Mouse (Mus musculus) heart, postnatal 0 days (tissue): ENCODE measurements at regions not wholly inside any gene's neighbourhood (a gene's known extent, or its start where the extent isn't known, plus 50 kb on each side); places are given as distances from the start of the nearest gene placed in this dataset.

Source experiments
- ATAC-seq: fragments of 200-750 bp; cut with Nextera tagmentation; 2 replicates; pipeline ENCODE4 v1.8.0; 2017; ENCODE audit warnings: low read depth, moderate number of reproducible peaks, moderate library complexity; ENCODE audit not compliant: insufficient read depth
- DNase-seq: peaks from one replicate; pipeline ENCODE4 v3.0.0-alpha.2; 2016; ENCODE audit warnings: low spot score
- H3K27ac ChIP-seq: fragments of 300-500 bp; sonication (generic); 2 replicates; pipeline ENCODE4 v1.5.1; 2014; ENCODE audit warnings: low read depth, mild to moderate bottlenecking
- H3K27me3 ChIP-seq: fragments of 300-500 bp; sonication (generic); 2 replicates; pipeline ENCODE4 v1.6.1; 2014; ENCODE audit warnings: low read length, mixed read lengths; ENCODE audit not compliant: control insufficient read depth, insufficient read depth
- H3K36me3 ChIP-seq: fragments of 300-500 bp; sonication (generic); replicated peaks from 2 replicates; pipeline ENCODE4 v1.6.1; 2014; ENCODE audit warnings: low read length, mixed read lengths; ENCODE audit not compliant: control insufficient read depth, insufficient read depth
- H3K4me1 ChIP-seq: fragments of 300-500 bp; sonication (generic); 2 replicates; pipeline ENCODE4 v1.6.1; 2014; ENCODE audit warnings: antibody characterized with exemption; ENCODE audit not compliant: control insufficient read depth, insufficient read depth
- H3K4me2 ChIP-seq: fragments of 300-500 bp; sonication (generic); 2 replicates; pipeline ENCODE4 v1.6.1; 2014; ENCODE audit warnings: low read depth, mild to moderate bottlenecking, low read length, moderate library complexity
- H3K4me3 ChIP-seq: fragments of 300-500 bp; sonication (generic); 2 replicates; pipeline ENCODE4 v1.5.1; 2014; ENCODE audit warnings: low read depth, low read length
- H3K9ac ChIP-seq: fragments of 300-500 bp; sonication (generic); replicated peaks from 2 replicates; pipeline ENCODE4 v1.6.1; 2014; ENCODE audit warnings: low read depth, low read length, mixed read lengths
- H3K9me3 ChIP-seq: fragments of 300-500 bp; sonication (generic); replicated peaks from 2 replicates; pipeline ENCODE4 v1.6.1; 2016; ENCODE audit warnings: low read length; ENCODE audit not compliant: control insufficient read depth
- CTCF ChIP-seq: IDR thresholded peaks from 2 replicates; pipeline ENCODE4 v1.5.1; 2016; ENCODE audit warnings: antibody characterized with exemption, control low read depth, low read depth
- EP300 ChIP-seq: IDR thresholded peaks from 2 replicates; pipeline ENCODE4 v1.6.1; 2016; ENCODE audit warnings: antibody characterized with exemption, low read depth
- WGBS: fragments of 180-500 bp; shearing (Covaris S2); extraction: QIAGEN DNeasy Blood & Tissue Kit; methylation state at CpG from one replicate; pipeline ENCODE4 v1.1.7; 2014; 5-methylcytosine and 5-hydroxymethylcytosine counted together

GRCm38 (mm10) chr2:11390667-11391334 lies 163.1 kb downstream of the Pfkfb3 start:
- H3K4me3 ChIP-seq = no peak overlapping the region
- H3K4me2 ChIP-seq = no peak overlapping the region
- H3K36me3 ChIP-seq = no peaks in the 10 kb centered on the region
- no peak overlapping the region for H3K27ac ChIP-seq
- no peak overlapping the region for H3K9ac ChIP-seq
- ATAC-seq (no peak), DNase-seq (no peak)
- 35% methylated on average over 6 of the region's 6 CpGs for WGBS
- H3K9me3 ChIP-seq = no peaks in the 10 kb centered on the region
- no peaks in the 10 kb centered on the region for H3K4me1 ChIP-seq
- no peaks in the 10 kb centered on the region for H3K27me3 ChIP-seq
- no peak for TF ChIP-seq CTCF
- TF ChIP-seq EP300 = no peak

GRCm38 (mm10) chr2:11387623-11388022 lies 166.3 kb downstream of the Pfkfb3 start:
- Histone ChIP-seq H3K4me2 (no peak overlapping the region), H3K27me3 (no peaks in the 10 kb centered on the region), H3K9me3 (no peaks in the 10 kb centered on the region), H3K27ac (no peak overlapping the region), H3K9ac (no peak overlapping the region), H3K4me3 (no peak overlapping the region), H3K4me1 (no peaks in the 10 kb centered on the region), H3K36me3 (no peaks in the 10 kb centered on the region)
- 75% methylated on average over 2 of the region's 2 CpGs for WGBS
- DNase-seq (no peak), ATAC-seq (no peak)
- TF ChIP-seq CTCF (no peak), EP300 (no peak)

GRCm38 (mm10) chr2:11383815-11384214 lies 170.1 kb downstream of the Pfkfb3 start:
- no peak overlapping the region for H3K9ac ChIP-seq
- H3K27ac ChIP-seq = no peak overlapping the region
- no peak overlapping the region for H3K4me2 ChIP-seq
- no peaks in the 10 kb centered on the region for H3K27me3 ChIP-seq
- ATAC-seq (no peak), DNase-seq (no peak)
- H3K36me3 ChIP-seq = no peaks in the 10 kb centered on the region
- no peak for TF ChIP-seq CTCF
- TF ChIP-seq EP300 = no peak
- no peaks in the 10 kb centered on the region for H3K4me1 ChIP-seq
- 55% methylated on average over 2 of the region's 2 CpGs for WGBS
- no peaks in the 10 kb centered on the region for H3K9me3 ChIP-seq
- no peak overlapping the region for H3K4me3 ChIP-seq

- no peak for ATAC-seq
- Histone ChIP-seq H3K4me1 (no peaks in the 10 kb centered on the region), H3K36me3 (no peaks in the 10 kb centered on the region), H3K27ac (peak overlapping the region; percentile 40; the same call in 1 of the 2 replicates), H3K27me3 (no peaks in the 10 kb centered on the region), H3K4me3 (no peak overlapping the region), H3K9me3 (no peaks in the 10 kb centered on the region), H3K4me2 (no peak overlapping the region), H3K9ac (no peak overlapping the region)
- 59% methylated on average over 2 of the region's 2 CpGs for WGBS
- DNase-seq = peak; percentile 16
- TF ChIP-seq CTCF (no peak), EP300 (no peak)
These were observed 176.7 kb downstream of the Pfkfb3 start for GRCm38 (mm10) chr2:11377213-11377612.

- no peak overlapping the region for H3K27ac ChIP-seq
- no peak overlapping the region for H3K4me2 ChIP-seq
- no peak overlapping the region for H3K4me3 ChIP-seq
- H3K4me1 ChIP-seq = no peaks in the 10 kb centered on the region
- TF ChIP-seq EP300 = no peak
- no peak for TF ChIP-seq CTCF
- no peak overlapping the region for H3K9ac ChIP-seq
- ATAC-seq = no peak
- no peaks in the 10 kb centered on the region for H3K27me3 ChIP-seq
- H3K36me3 ChIP-seq = no peaks in the 10 kb centered on the region
- no peak for DNase-seq
- WGBS = 62% methylated on average over 10 of the region's 10 CpGs
- no peaks in the 10 kb centered on the region for H3K9me3 ChIP-seq
These were observed 178.0 kb downstream of the Pfkfb3 start for GRCm38 (mm10) chr2:11375726-11376454.

GRCm38 (mm10) chr2:11375092-11375491 lies 178.8 kb downstream of the Pfkfb3 start:
- DNase-seq (peak; percentile 24), ATAC-seq (no peak)
- TF ChIP-seq CTCF (no peak), EP300 (no peak)
- no peaks in the 10 kb centered on the region for H3K36me3 ChIP-seq
- no peak overlapping the region for H3K4me3 ChIP-seq
- no peak overlapping the region for H3K9ac ChIP-seq
- H3K4me1 ChIP-seq = no peaks in the 10 kb centered on the region
- H3K27ac ChIP-seq = no peak overlapping the region
- no peaks in the 10 kb centered on the region for H3K27me3 ChIP-seq
- no peak overlapping the region for H3K4me2 ChIP-seq
- no peaks in the 10 kb centered on the region for H3K9me3 ChIP-seq
- 57% methylated on average over 6 of the region's 6 CpGs for WGBS
